Comparison of ENCODE assay signal across 8 mouse cellular contexts in genomic region chr3:67463450-67464372, GRCm38 (mm10). TPM values are rescaled to one million over a fixed set of nuclear protein-coding genes. Genes with fewer than 3 reads are reported as not detected.
DNase-seq lines count a peak whose midpoint lies in the region; ATAC-seq and TF ChIP-seq lines count a peak whose summit lies in the region.

Gene Lxn (minus strand): TSS chr3:67463926.

- no peaks in the 10 kb centered on the region for H3K27me3 ChIP-seq in E14TG2a.4 (ENCODE audit: insufficient read depth, low read length)
- H3K27me3 ChIP-seq in forebrain, embryonic 16.5 days (replicated peaks; ENCODE audit: control insufficient read depth, insufficient read depth, low read length): no peaks in the 10 kb centered on the region
- H3K27me3 ChIP-seq in liver, embryonic 16.5 days (ENCODE audit: control insufficient read depth, insufficient read depth, low read depth, low read length): no peaks in the 10 kb centered on the region
- no peaks in the 10 kb centered on the region for H3K27me3 ChIP-seq in neural tube, embryonic 12.5 days (replicated peaks)
- H3K27me3 ChIP-seq in testis, adult 2 months (ENCODE audit: control insufficient read depth, insufficient read depth, low read length): no peaks in the 10 kb centered on the region

- peak; percentile 83 for ATAC-seq in forebrain, embryonic 16.5 days
- ATAC-seq in liver, embryonic 16.5 days (ENCODE audit: low read depth): peak; percentile 86
- peak; percentile 77 for ATAC-seq in neural tube, embryonic 12.5 days (ENCODE audit: low FRiP score, low read depth)

- H3K9me3 ChIP-seq in E14TG2a.4 (ENCODE audit: low read length): no peaks in the 10 kb centered on the region
- no peaks in the 10 kb centered on the region for H3K9me3 ChIP-seq in forebrain, embryonic 16.5 days (ENCODE audit: control insufficient read depth, low read length)
- no peaks in the 10 kb centered on the region for H3K9me3 ChIP-seq in liver, embryonic 16.5 days (replicated peaks; ENCODE audit: control insufficient read depth, low read length)
- no peaks in the 10 kb centered on the region for H3K9me3 ChIP-seq in neural tube, embryonic 12.5 days

- peaks cover 60% of the 10 kb centered on the region for H3K36me3 ChIP-seq in E14TG2a.4 (ENCODE audit: insufficient read depth, low read length)
- H3K36me3 ChIP-seq in forebrain, embryonic 16.5 days (ENCODE audit: control insufficient read depth, insufficient read depth): no peaks in the 10 kb centered on the region; the same call in 1 of the 2 replicates
- H3K36me3 ChIP-seq in liver, embryonic 16.5 days (ENCODE audit: control insufficient read depth, insufficient read depth): peaks cover 7% of the 10 kb centered on the region
- peaks cover 22% of the 10 kb centered on the region for H3K36me3 ChIP-seq in neural tube, embryonic 12.5 days
- H3K36me3 ChIP-seq in testis, adult 2 months (ENCODE audit: control insufficient read depth, insufficient read depth, low read length): no peaks in the 10 kb centered on the region

- peak within 1 kb of the TSS; percentile 79 for H3K4me3 ChIP-seq in E14TG2a.4 (replicated peaks; ENCODE audit: low read length)
- peak within 1 kb of the TSS; percentile 69 for H3K4me3 ChIP-seq in forebrain, embryonic 16.5 days (replicated peaks; ENCODE audit: low read length)
- H3K4me3 ChIP-seq in liver, embryonic 16.5 days (ENCODE audit: low read depth, low read length): peak within 1 kb of the TSS; percentile 66
- H3K4me3 ChIP-seq in neural tube, embryonic 12.5 days: peak within 1 kb of the TSS; percentile 62
- H3K4me3 ChIP-seq in testis, adult 2 months (ENCODE audit: control insufficient read depth, low read depth, low read length): peak within 1 kb of the TSS; percentile 90

- H3K9ac ChIP-seq in forebrain, embryonic 16.5 days (replicated peaks; ENCODE audit: low read depth, low read length): peak within 1 kb of the TSS; percentile 74
- H3K9ac ChIP-seq in liver, embryonic 16.5 days (ENCODE audit: low read depth, low read length): peak within 1 kb of the TSS; percentile 61
- H3K9ac ChIP-seq in neural tube, embryonic 12.5 days: peak within 1 kb of the TSS; percentile 77

- WGBS in forebrain, embryonic 16.5 days: under 1% methylated on average over 43 of the region's 43 CpGs
- WGBS in large intestine, adult 2 months: 1% methylated on average over 43 of the region's 43 CpGs
- WGBS in liver, embryonic 16.5 days (ENCODE audit: insufficient replicate concordance): 2% methylated on average over 43 of the region's 43 CpGs
- WGBS in neural tube, embryonic 12.5 days: under 1% methylated on average over 38 of the region's 43 CpGs

- H3K4me1 ChIP-seq in E14TG2a.4 (replicated peaks; ENCODE audit: low read depth, low read length): peaks cover 44% of the 10 kb centered on the region
- peaks cover 25% of the 10 kb centered on the region for H3K4me1 ChIP-seq in forebrain, embryonic 16.5 days (replicated peaks; ENCODE audit: control insufficient read depth, insufficient read depth, low read length)
- H3K4me1 ChIP-seq in liver, embryonic 16.5 days (ENCODE audit: control insufficient read depth, low read depth, low read length): peaks cover 7% of the 10 kb centered on the region
- peaks cover 12% of the 10 kb centered on the region for H3K4me1 ChIP-seq in neural tube, embryonic 12.5 days
- peaks cover 11% of the 10 kb centered on the region for H3K4me1 ChIP-seq in testis, adult 2 months (ENCODE audit: control insufficient read depth, insufficient read depth, low read length)

- DNase-seq in cerebellum, adult 18-20 months: peak; percentile 71 to 72
- DNase-seq in heart, postnatal 14 days: peak; percentile 64 to 72
- DNase-seq in large intestine, adult 2 months (ENCODE audit: low read depth, low spot score): peak; percentile 61

- peak within 1 kb of the TSS; percentile 41 for H3K27ac ChIP-seq in forebrain, embryonic 16.5 days (ENCODE audit: low read length)
- H3K27ac ChIP-seq in liver, embryonic 16.5 days (ENCODE audit: low read length): peak within 1 kb of the TSS; percentile 34; the same call in 1 of the 2 replicates
- H3K27ac ChIP-seq in neural tube, embryonic 12.5 days: peak within 1 kb of the TSS; percentile 38; the same call in 1 of the 2 replicates
- 0 out of 2 replicates have a peak within 1 kb of the TSS, but pooled peaks have one; percentile 10 for H3K27ac ChIP-seq in testis, adult 2 months (ENCODE audit: control insufficient read depth, insufficient read depth, low read depth, low read length)

- peak; percentile 45; the same call in 1 of the 2 replicates for TF ChIP-seq POLR2A in testis, adult 2 months (IDR thresholded peaks at IDR 0.05; ENCODE audit: control insufficient read depth, low read depth, low read length)

- intact Hi-C loops in heart, postnatal 14 days (cut with DNase I): no loop called here

- TF ChIP-seq CTCF in E14TG2a.4 (conservative IDR thresholded peaks at IDR 0.05; ENCODE audit: low read length): no peak
- no peak for TF ChIP-seq CTCF in testis, adult 2 months (IDR thresholded peaks at IDR 0.05; ENCODE audit: control insufficient read depth, insufficient read depth, insufficient replicate concordance, low read depth, low read length)

- H3K4me2 ChIP-seq in forebrain, embryonic 16.5 days (ENCODE audit: low read length): peak within 1 kb of the TSS; percentile 93
- peak within 1 kb of the TSS; percentile 80 for H3K4me2 ChIP-seq in liver, embryonic 16.5 days (ENCODE audit: low read depth, low read length)
- peak within 1 kb of the TSS; percentile 86 for H3K4me2 ChIP-seq in neural tube, embryonic 12.5 days (replicated peaks)

RNA-seq across cellular contexts. Expression of gene Lxn, which starts in this region (rescaled TPM):
- 70.4 and 70.5 TPM in 2 replicates for polyA plus RNA-seq in forebrain, embryonic 16.5 days (2015; fragmentation: Nextera tagmentation; extraction: Ambion mirVana)
- total RNA-seq in heart, postnatal 14 days (2021): 10 to 100 TPM; 11.2 to 12.8 TPM
- 33.1 and 34.9 TPM in 2 replicates for polyA plus RNA-seq in large intestine, adult 2 months (2012; rRNA removed)
- polyA plus RNA-seq in liver, embryonic 16.5 days (2015; fragmentation: Nextera tagmentation; extraction: Ambion mirVana): 9.9 and 11.3 TPM in 2 replicates
- 202 and 218 TPM in 2 replicates for polyA plus RNA-seq in neural tube, embryonic 12.5 days (2016; fragmentation: Nextera tagmentation; extraction: Ambion mirVana)
- 16.6 and 24.6 TPM in 2 replicates for polyA plus RNA-seq in testis, adult 2 months (2012; rRNA removed)

Comparison
In these comparisons a context has a peak if more than half of its experiments do, and no peak if none do; other contexts are left out.
1. Peak in every context shown above with its lines: DNase-seq, ATAC-seq, H3K4me3 ChIP-seq and H3K27ac ChIP-seq.